Mouse (Mus musculus) cerebellum, adult (tissue): Measurements from ENCODE around the gene Rbms3.

Experiments used
- ATAC-seq: cut with Nextera tagmentation; 2 replicates; pipeline ENCODE4 v1.9.2; 2017; ENCODE audit warnings: mild to moderate bottlenecking, moderate library complexity, mixed read lengths; ENCODE audit not compliant: insufficient number of reproducible peaks, low FRiP score, low TSS enrichment

The Rbms3 gene

GRCm38 (mm10) chr9:116873033-116873975 lies 756.4 kb downstream of the Rbms3 start:
- ATAC-seq, result no peak

- no peak for ATAC-seq
Measured at GRCm38 (mm10) chr9:116872346-116872745, 757.4 kb downstream of the Rbms3 start.

GRCm38 (mm10) chr9:116871576-116871975 lies 758.1 kb downstream of the Rbms3 start:
- no peak for ATAC-seq

- ATAC-seq, result no peak
Measured at GRCm38 (mm10) chr9:116866060-116866459, 763.7 kb downstream of the Rbms3 start.

- ATAC-seq, result no peak
Measured at GRCm38 (mm10) chr9:116863626-116864025, 766.1 kb downstream of the Rbms3 start.

GRCm38 (mm10) chr9:116862341-116862740 lies 767.4 kb downstream of the Rbms3 start:
- no peak for ATAC-seq

- no peak for ATAC-seq
Measured at GRCm38 (mm10) chr9:116857861-116858595, 771.7 kb downstream of the Rbms3 start.

GRCm38 (mm10) chr9:116857151-116857550 lies 772.6 kb downstream of the Rbms3 start:
- no peak for ATAC-seq

GRCm38 (mm10) chr9:116855744-116856143 lies 774.0 kb downstream of the Rbms3 start:
- ATAC-seq, result no peak

GRCm38 (mm10) chr9:116848905-116849304 lies 780.8 kb downstream of the Rbms3 start:
- no peak for ATAC-seq

GRCm38 (mm10) chr9:116848166-116848565 lies 781.5 kb downstream of the Rbms3 start:
- ATAC-seq, result no peak

GRCm38 (mm10) chr9:116847241-116848135 lies 782.2 kb downstream of the Rbms3 start:
- no peak for ATAC-seq

- no peak for ATAC-seq
Measured at GRCm38 (mm10) chr9:116834949-116835348, 794.8 kb downstream of the Rbms3 start.

- no peak for ATAC-seq
Measured at GRCm38 (mm10) chr9:116833677-116834076, 796.0 kb downstream of the Rbms3 start.

- ATAC-seq, result no peak
Measured at GRCm38 (mm10) chr9:116832822-116833221, 796.9 kb downstream of the Rbms3 start.

GRCm38 (mm10) chr9:116831386-116831785 lies 798.3 kb downstream of the Rbms3 start:
- no peak for ATAC-seq

GRCm38 (mm10) chr9:116829929-116830328 lies 799.8 kb downstream of the Rbms3 start:
- no peak for ATAC-seq

GRCm38 (mm10) chr9:116821601-116822000 lies 808.1 kb downstream of the Rbms3 start:
- no peak for ATAC-seq

- ATAC-seq, result no peak
Measured at GRCm38 (mm10) chr9:116817196-116817595, 812.5 kb downstream of the Rbms3 start.

- no peak for ATAC-seq
Measured at GRCm38 (mm10) chr9:116814495-116815094, 815.1 kb downstream of the Rbms3 start.
